Mouse (Mus musculus): ENCODE results near the gene Plaur. TPM values are rescaled to one million over a fixed set of nuclear protein-coding genes. Genes with fewer than 3 reads are reported as not detected.

The Plaur gene
- polyA plus RNA-seq, 1 experiment from 2014 or later, result 2.0 TPM

DNA sequence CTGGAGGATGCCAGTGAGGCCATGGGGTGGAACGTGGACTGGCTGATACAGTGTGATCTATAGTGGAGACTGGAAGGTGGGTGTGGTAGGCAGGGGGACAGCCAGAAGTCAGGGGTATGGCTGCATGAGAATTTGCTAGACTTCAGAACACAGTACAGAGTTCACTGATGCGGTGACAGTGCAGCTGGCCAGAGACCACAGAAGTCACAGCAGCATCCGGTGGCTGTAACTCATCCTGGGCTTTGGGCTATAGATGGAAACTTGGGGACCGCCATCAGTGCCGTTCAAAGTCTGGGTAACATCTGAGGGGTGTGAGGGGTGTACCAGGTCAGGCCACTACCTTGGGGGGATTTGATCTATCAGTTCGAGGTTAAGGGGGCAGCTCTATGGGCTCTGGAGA lies 61.4 kb downstream of the Plaur start:
- WGBS, result 87% methylated on average over 6 of the region's 6 CpGs
- Histone ChIP-seq H3K27ac (ENCODE audit: low read depth, low read length) (no peak overlapping the region), H3K36me3 (ENCODE audit: control insufficient read depth, insufficient read depth, low read length) (0 out of 2 replicates have a peak, but pooled peaks cover 3% of the 10 kb centered on the region), H3K9ac (ENCODE audit: low read length) (no peak overlapping the region), H3K4me3 (ENCODE audit: low read depth, low read length) (no peak overlapping the region), H3K9me3 (replicated peaks; ENCODE audit: control insufficient read depth, low read length) (no peaks in the 10 kb centered on the region), H3K27me3 (replicated peaks; ENCODE audit: control insufficient read depth, insufficient read depth, low read length) (no peaks in the 10 kb centered on the region), H3K4me2 (ENCODE audit: low read length) (no peak overlapping the region), H3K4me1 (ENCODE audit: control insufficient read depth, insufficient read depth, low read length) (no peaks in the 10 kb centered on the region)
- no peak for ATAC-seq
- no peak for DNase-seq (ENCODE audit: low spot score)

DNA sequence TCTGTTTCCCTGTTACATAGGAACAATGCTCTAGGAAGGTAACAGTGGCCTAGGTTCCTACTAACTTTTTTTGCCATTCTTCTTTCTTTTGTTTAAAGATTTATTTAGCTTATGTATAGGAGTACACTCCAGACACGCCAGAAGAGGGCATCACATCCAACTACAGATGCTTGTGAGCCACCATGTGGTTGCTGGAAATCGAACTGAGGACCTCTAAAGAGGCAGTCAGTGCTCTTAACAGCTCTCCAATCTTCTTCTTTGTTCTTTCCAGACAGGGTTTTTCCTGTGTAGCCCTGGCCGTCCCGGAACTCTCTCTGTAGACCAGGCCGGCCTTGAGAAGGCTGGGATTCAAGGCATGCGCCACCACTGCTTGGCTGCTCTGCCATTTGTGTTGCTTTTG lies 62.7 kb downstream of the Plaur start:
- Histone ChIP-seq H3K4me2 (ENCODE audit: low read length) (no peak overlapping the region), H3K9ac (ENCODE audit: low read length) (no peak overlapping the region), H3K4me3 (ENCODE audit: low read depth, low read length) (no peak overlapping the region), H3K36me3 (ENCODE audit: control insufficient read depth, insufficient read depth, low read length) (0 out of 2 replicates have a peak, but pooled peaks cover 2% of the 10 kb centered on the region), H3K27me3 (replicated peaks; ENCODE audit: control insufficient read depth, insufficient read depth, low read length) (no peaks in the 10 kb centered on the region), H3K9me3 (replicated peaks; ENCODE audit: control insufficient read depth, low read length) (no peaks in the 10 kb centered on the region), H3K27ac (ENCODE audit: low read depth, low read length) (no peak overlapping the region), H3K4me1 (ENCODE audit: control insufficient read depth, insufficient read depth, low read length) (peaks cover 5% of the 10 kb centered on the region)
- DNase-seq (ENCODE audit: low spot score) (no peak), ATAC-seq (no peak)
- 87% methylated on average over 6 of the region's 6 CpGs for WGBS

Other genes starting within 250 kb of the Plaur start
- gene Zfp109, start 224.9 kb upstream of the Plaur start, polyA plus RNA-seq (2014; fragmentation: Nextera tagmentation; extraction: Ambion mirVana), result 2.6 and 3.3 TPM in 2 replicates
- 4.1 and 6.0 TPM in 2 replicates for gene Zfp108, start 207.7 kb upstream of the Plaur start, polyA plus RNA-seq (2014; fragmentation: Nextera tagmentation; extraction: Ambion mirVana)
- gene Zfp93, start 192.1 kb upstream of the Plaur start, polyA plus RNA-seq (2014; fragmentation: Nextera tagmentation; extraction: Ambion mirVana), result 9.4 and 11.0 TPM in 2 replicates
- gene Zfp61, start 161.3 kb upstream of the Plaur start, polyA plus RNA-seq (2014; fragmentation: Nextera tagmentation; extraction: Ambion mirVana), result 33.7 and 40.7 TPM in 2 replicates
- gene Zfp94, start 145.8 kb upstream of the Plaur start, polyA plus RNA-seq (2014; fragmentation: Nextera tagmentation; extraction: Ambion mirVana), result 20.5 and 21.6 TPM in 2 replicates
- gene Tescl, start 128.5 kb upstream of the Plaur start, polyA plus RNA-seq (2014; fragmentation: Nextera tagmentation; extraction: Ambion mirVana), result 0.20 TPM in 1 of 2 replicates, not detected in the other
- not detected in 2 replicates for gene Lypd5, start 113.3 kb upstream of the Plaur start, polyA plus RNA-seq (2014; fragmentation: Nextera tagmentation; extraction: Ambion mirVana)
- gene Kcnn4, start 92.2 kb upstream of the Plaur start, polyA plus RNA-seq (2014; fragmentation: Nextera tagmentation; extraction: Ambion mirVana), result 0.09 and 0.53 TPM in 2 replicates
- 23.4 and 26.1 TPM in 2 replicates for gene Smg9, start 62.9 kb upstream of the Plaur start, polyA plus RNA-seq (2014; fragmentation: Nextera tagmentation; extraction: Ambion mirVana)
- not detected in 2 replicates for gene Irgc1, start 10.2 kb upstream of the Plaur start, polyA plus RNA-seq (2014; fragmentation: Nextera tagmentation; extraction: Ambion mirVana)
- 26.3 and 29.0 TPM in 2 replicates for gene Cadm4, start 19.5 kb downstream of the Plaur start, polyA plus RNA-seq (2014; fragmentation: Nextera tagmentation; extraction: Ambion mirVana)
- 178 and 205 TPM in 2 replicates for gene Zfp428, start 44.5 kb downstream of the Plaur start, polyA plus RNA-seq (2014; fragmentation: Nextera tagmentation; extraction: Ambion mirVana)
- 0.20 and 0.45 TPM in 2 replicates for gene AC161166.1, start 50.0 kb downstream of the Plaur start, polyA plus RNA-seq (2014; fragmentation: Nextera tagmentation; extraction: Ambion mirVana)
- gene Irgq, start 68.2 kb downstream of the Plaur start, polyA plus RNA-seq (2014; fragmentation: Nextera tagmentation; extraction: Ambion mirVana), result 19.5 and 25.1 TPM in 2 replicates
- gene Pinlyp, start 83.6 kb downstream of the Plaur start, polyA plus RNA-seq (2014; fragmentation: Nextera tagmentation; extraction: Ambion mirVana), result 0.28 TPM in 1 of 2 replicates, not detected in the other
- gene Xrcc1, start 83.8 kb downstream of the Plaur start, polyA plus RNA-seq (2014; fragmentation: Nextera tagmentation; extraction: Ambion mirVana), result 65.1 and 66.6 TPM in 2 replicates
- gene Ethe1, start 125.1 kb downstream of the Plaur start, polyA plus RNA-seq (2014; fragmentation: Nextera tagmentation; extraction: Ambion mirVana), result 22.6 and 23.2 TPM in 2 replicates
- 3.3 and 6.6 TPM in 2 replicates for gene Zfp575, start 125.2 kb downstream of the Plaur start, polyA plus RNA-seq (2014; fragmentation: Nextera tagmentation; extraction: Ambion mirVana)
- gene Phldb3, start 148.3 kb downstream of the Plaur start, polyA plus RNA-seq (2014; fragmentation: Nextera tagmentation; extraction: Ambion mirVana), result not detected in 2 replicates
- gene Lypd3, start 174.1 kb downstream of the Plaur start, polyA plus RNA-seq (2014; fragmentation: Nextera tagmentation; extraction: Ambion mirVana), result 0.20 and 0.21 TPM in 2 replicates
- not detected in 2 replicates for gene Tex101, start 214.2 kb downstream of the Plaur start, polyA plus RNA-seq (2014; fragmentation: Nextera tagmentation; extraction: Ambion mirVana)
- not detected in 2 replicates for gene BC049730, start 246.8 kb downstream of the Plaur start, polyA plus RNA-seq (2014; fragmentation: Nextera tagmentation; extraction: Ambion mirVana)